Mouse (Mus musculus) lung, postnatal 0 days (tissue): ENCODE measurements around the gene Alg2.

ENCODE experiments used
- CTCF ChIP-seq: IDR thresholded peaks from 2 replicates; pipeline ENCODE4 v1.5.1; 2016; ENCODE audit warnings: antibody characterized with exemption, mild to moderate bottlenecking
- EP300 ChIP-seq: IDR thresholded peaks from 2 replicates; pipeline ENCODE4 v1.6.1; 2016; ENCODE audit warnings: antibody characterized with exemption, mild to moderate bottlenecking, control low read depth

GRCm38 (mm10) chr4:47477539-47477938, 3.4 kb upstream of the Alg2 start:
- no peak for TF ChIP-seq CTCF
- no peak for TF ChIP-seq EP300
